Mouse (Mus musculus) cerebellum, adult 2 months (tissue): ENCODE results near the gene Phf2. TPM values are rescaled to one million over a fixed set of nuclear protein-coding genes. Genes with fewer than 3 reads are reported as not detected.
A peak's percentile ranks its signal among the peaks of the same experiment; 100 is the strongest.

Experiments used
- DNase-seq, 2 experiments: peaks; one replicate each; pipeline ENCODE4 v3.0.0; 2021
- H3K27ac ChIP-seq: fragments of 200-500 bp; 2 replicates; pipeline ENCODE4 v1.5.1; 2012; ENCODE audit warnings: low read length, control low read depth, inconsistent platforms; ENCODE audit not compliant: insufficient read depth
- H3K27me3 ChIP-seq: fragments of 200-500 bp; 2 replicates; pipeline ENCODE4 v1.6.1; 2012; ENCODE audit warnings: inconsistent platforms, mild to moderate bottlenecking, low read length, moderate library complexity; ENCODE audit not compliant: control insufficient read depth, insufficient read depth
- H3K4me1 ChIP-seq: fragments of 200-500 bp; 2 replicates; pipeline ENCODE4 v1.6.1; 2011; ENCODE audit warnings: low read length; ENCODE audit not compliant: control insufficient read depth, insufficient read depth
- H3K4me3 ChIP-seq: fragments of 200-500 bp; replicated peaks from 2 replicates; pipeline ENCODE3; 2011; ENCODE audit warnings: mild to moderate bottlenecking, low read depth, low read length, control low read depth; ENCODE audit not compliant: insufficient read depth
- CTCF ChIP-seq: fragments of 200-500 bp; IDR thresholded peaks from 2 replicates; pipeline ENCODE4 v1.5.1; 2011; ENCODE audit warnings: low read depth, mild to moderate bottlenecking, control low read depth, low read length, moderate library complexity, borderline replicate concordance; ENCODE audit not compliant: insufficient read depth
- POLR2A ChIP-seq: fragments of 200-500 bp; IDR thresholded peaks from 2 replicates; pipeline ENCODE4 v1.6.1; 2011; ENCODE audit warnings: low read length, control low read depth, borderline replicate concordance; ENCODE audit not compliant: insufficient read depth
- WGBS: fragments of 180-500 bp; shearing (Covaris S2); methylation state at CpG from one replicate; pipeline ENCODE4 v1.1.7; 2018; 5-methylcytosine and 5-hydroxymethylcytosine counted together
- polyA plus RNA-seq: library from polyadenylated mRNA; depleted of rRNA; stranded (reverse); fragments of >200 nt; gene quantifications from 2 replicates; pipeline ENCODE4 v1.2.3, GENCODE M21; 2012; rRNA removed

Phf2 gene
- polyA plus RNA-seq: 25.9 and 29.1 TPM in 2 replicates

DNA sequence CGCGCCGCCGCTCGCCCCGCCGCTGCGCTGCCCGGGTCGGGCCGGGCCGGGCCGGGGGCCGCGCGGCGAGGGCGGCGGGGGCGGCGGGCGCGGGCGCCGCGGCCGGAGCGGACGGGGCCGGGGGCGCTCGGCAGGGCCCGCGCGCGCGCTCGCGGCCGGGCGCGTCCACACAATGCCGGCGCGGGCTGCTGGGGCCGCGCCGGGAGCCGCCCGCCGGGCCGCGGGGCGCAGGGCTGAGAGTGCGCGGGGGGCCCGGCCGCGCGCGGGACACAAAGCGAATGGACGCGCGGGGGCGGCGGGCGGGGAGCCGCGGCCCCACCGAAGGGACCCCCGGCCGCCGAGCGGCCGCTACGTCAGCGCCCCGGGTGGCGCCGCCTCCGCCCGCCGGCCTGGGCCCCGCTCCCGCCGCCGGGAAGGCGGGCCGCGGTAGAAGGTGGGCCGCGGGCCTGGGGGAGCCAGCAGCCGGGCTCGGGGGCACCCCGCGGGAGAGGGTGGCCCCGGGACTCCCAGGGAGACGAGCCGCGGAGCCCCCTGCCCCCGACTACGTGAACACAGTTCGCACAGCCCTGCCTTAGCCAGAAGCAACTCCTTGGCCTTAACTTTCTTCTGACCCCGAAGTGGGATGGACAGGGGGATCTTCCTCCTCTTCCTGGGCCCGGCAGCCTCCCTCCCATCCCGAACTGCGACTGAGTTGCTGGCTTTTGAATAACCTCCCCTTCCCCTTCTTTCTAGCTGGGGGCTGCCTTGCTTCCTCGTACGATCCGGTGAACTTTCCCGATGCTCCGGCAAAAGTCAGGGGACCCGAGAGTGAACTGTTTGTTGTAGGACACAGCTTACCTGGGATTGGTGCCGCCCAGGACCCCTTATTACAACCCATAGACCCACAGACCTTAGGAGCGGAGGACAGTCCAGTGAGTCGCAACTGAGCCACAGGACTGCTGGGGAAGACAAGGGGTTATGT, at the start of gene Phf2:
Gene Phf2, minus strand, starts transcription at position 349 of the 961 bp plus-strand sequence.
- Histone ChIP-seq H3K27ac (peak within 1 kb of the TSS; percentile 74), H3K27me3 (no peaks in the 10 kb centered on the region), H3K4me3 (peak within 1 kb of the TSS; percentile 74), H3K4me1 (peaks cover 33% of the 10 kb centered on the region)
- 5% methylated on average over 110 of the region's 117 CpGs for whole genome bisulfite sequencing
- no peak for TF ChIP-seq POLR2A
- TF ChIP-seq CTCF: no peak
- peak in 1 of 2 experiments; percentile 69 for DNase-seq

DNA sequence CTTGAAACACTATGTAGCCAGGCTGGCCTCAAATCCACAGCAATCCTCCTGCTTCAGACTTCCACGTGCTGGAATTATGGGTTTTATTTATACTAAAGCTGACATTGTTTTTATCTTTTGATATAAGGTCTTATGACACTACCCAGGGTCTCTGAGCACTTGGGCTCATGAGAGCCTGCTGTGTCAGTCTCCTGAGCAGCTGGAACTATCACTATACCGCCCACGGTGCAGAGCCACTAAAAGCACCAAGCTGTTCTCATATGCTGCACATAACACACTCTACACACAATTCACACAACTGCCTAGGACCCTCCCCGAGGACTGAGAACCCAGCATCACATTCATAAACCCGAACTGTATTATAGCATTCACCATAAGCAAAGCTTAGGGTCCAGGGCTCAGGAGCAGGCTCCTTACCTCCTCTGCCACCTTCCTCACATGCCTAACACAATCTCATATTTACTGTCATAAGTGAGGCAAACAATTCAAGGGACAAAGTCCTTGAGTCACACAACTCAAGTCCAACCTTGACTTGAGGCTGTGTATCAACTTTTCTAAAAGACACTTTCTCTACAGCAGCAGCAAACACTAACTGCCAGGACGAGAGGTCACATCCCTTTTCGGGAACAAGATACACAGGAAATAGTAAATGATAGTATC, 49.0 kb upstream of the Phf2 start:
- no peak for DNase-seq
- TF ChIP-seq POLR2A (no peak), CTCF (no peak)
- H3K4me1 ChIP-seq: no peaks in the 10 kb centered on the region

DNA sequence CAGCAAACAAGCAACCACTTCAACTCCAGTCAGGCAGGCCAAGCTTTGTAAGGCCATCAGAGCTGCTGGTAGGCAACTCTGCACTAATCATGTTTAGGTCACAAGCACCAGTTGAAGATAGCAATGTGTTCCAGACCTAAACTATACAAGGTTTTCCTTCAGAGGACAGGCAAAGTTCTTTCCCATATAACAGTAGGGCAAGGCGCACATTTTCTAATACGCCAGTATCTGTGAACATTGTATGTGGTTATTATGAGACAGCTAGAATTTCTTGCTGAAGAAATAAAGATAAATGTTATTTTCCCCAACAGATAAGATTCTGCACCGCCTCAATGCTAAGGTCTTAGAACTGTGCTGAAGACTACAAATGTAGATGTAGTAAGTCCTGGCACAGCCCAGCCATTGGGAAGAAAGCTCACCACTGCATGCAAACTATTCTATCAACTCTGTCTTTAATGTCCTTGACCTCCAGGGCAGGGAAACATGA, 46.2 kb upstream of the Phf2 start:
- H3K27ac ChIP-seq: no peak overlapping the region
- H3K4me3 ChIP-seq: no peak overlapping the region
- 98% methylated on average over 3 of the region's 3 CpGs for WGBS
- no peak for DNase-seq
- no peaks in the 10 kb centered on the region for H3K27me3 ChIP-seq
- no peaks in the 10 kb centered on the region for H3K4me1 ChIP-seq
- TF ChIP-seq POLR2A (no peak), CTCF (no peak)

More for the DNA sequence above, 49.0 kb upstream of the Phf2 start:
- WGBS: 86% methylated on average over 7 of the region's 7 CpGs
- no peak overlapping the region for H3K4me3 ChIP-seq
- H3K27ac ChIP-seq: no peak overlapping the region
- H3K27me3 ChIP-seq: no peaks in the 10 kb centered on the region

DNA sequence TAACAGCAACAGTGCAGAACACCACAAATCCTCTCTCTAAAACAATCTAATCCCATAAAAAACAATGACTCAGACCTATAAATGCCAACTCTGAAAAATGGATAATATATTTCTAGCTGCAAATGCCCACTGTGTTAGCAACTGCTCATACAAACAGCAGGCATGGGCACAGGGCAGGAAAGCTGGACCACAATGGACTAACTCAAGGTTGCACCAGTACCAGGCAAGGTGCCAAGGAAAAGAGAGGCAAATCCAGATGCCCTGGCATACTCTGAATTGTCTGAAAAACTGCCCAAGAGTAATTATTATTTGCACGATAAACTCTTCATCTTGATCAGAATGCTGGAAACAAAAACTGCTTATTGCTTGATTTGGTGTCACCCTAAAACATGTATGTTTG, 42.8 kb upstream of the Phf2 start:
- Histone ChIP-seq H3K4me3 (no peak overlapping the region), H3K27me3 (no peaks in the 10 kb centered on the region), H3K27ac (no peak overlapping the region), H3K4me1 (no peaks in the 10 kb centered on the region)
- DNase-seq: peak in 1 of 2 experiments; percentile 34
- TF ChIP-seq CTCF: no peak
- WGBS: 9% methylated on average over 1 of the region's 1 CpGs

DNA sequence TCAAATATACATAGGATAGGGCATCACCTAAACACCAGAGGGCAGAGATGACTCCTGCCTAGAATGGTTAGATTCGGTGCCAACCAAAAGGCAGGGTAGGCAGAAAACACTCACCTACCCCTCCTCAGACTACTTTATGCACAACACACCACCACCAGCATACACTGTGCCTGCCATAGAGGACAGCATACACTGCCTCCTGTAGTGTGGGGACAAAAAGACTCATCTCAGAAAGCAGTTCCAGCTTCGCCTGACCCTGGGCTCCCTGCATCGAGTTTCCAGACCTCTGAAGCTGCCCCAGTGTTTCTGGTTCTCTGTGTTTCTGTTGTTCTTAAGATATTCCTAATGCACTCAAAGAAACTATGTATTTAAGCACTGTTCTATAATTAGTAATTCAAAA, 42.2 kb upstream of the Phf2 start:
- no peaks in the 10 kb centered on the region for H3K4me1 ChIP-seq
- H3K4me3 ChIP-seq: no peak overlapping the region
- 71% methylated on average over 3 of the region's 3 CpGs for WGBS
- no peak for TF ChIP-seq POLR2A
- TF ChIP-seq CTCF: no peak
- no peaks in the 10 kb centered on the region for H3K27me3 ChIP-seq
- no peak overlapping the region for H3K27ac ChIP-seq
- DNase-seq: no peak

DNA sequence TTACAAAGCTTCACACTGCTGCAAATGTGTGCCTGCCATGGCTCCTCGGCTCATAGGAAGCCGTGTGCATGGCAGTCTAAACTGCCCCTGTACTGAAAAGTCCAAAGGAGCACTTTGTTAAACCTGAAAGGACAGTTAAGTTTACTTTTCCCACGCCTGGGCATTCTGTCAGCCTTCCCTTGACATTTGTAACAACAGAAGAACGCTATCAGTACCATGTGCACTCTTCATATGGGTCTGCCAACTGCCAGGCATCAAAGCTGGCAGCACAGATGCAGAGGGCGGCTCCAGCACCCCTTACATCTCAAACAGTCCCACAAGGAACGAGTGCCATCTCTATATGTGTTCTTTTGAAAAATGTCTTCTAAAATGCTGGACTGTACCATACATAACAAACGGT, 40.5 kb upstream of the Phf2 start:
- 57% methylated on average over 7 of the region's 7 CpGs for WGBS
- no peaks in the 10 kb centered on the region for H3K4me1 ChIP-seq
- TF ChIP-seq POLR2A: no peak
- TF ChIP-seq CTCF: no peak

DNA sequence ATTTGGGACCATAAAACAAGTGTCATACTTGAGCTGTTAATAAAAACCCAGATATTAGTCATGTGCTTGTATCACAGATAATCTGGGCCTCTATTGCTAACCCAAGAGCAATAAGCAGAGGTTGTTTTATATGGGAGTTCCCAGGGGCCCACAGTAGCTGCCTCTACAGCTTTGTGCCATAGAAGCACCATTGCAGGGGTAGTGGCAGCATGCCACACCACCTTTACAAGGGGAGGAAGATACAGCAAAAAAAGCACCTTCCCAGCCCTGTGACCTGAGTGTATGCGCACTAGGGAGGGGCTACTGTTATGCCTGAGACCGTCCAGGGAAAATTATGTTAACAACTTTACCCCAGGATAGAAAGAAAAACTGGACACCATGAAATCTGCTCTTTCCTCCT, 34.5 kb upstream of the Phf2 start:
- WGBS: 95% methylated on average over 2 of the region's 2 CpGs
- Histone ChIP-seq H3K4me3 (no peak overlapping the region), H3K27ac (no peak overlapping the region), H3K4me1 (no peaks in the 10 kb centered on the region), H3K27me3 (no peaks in the 10 kb centered on the region)
- DNase-seq: no peak
- TF ChIP-seq POLR2A (no peak), CTCF (no peak)

More for the DNA sequence above, 40.5 kb upstream of the Phf2 start:
- no peak overlapping the region for H3K4me3 ChIP-seq
- no peaks in the 10 kb centered on the region for H3K27me3 ChIP-seq
- no peak for DNase-seq
- H3K27ac ChIP-seq: no peak overlapping the region
